Mouse (Mus musculus) heart, adult 8-10 months (tissue): ENCODE measurements around the gene Birc2. TPM values are rescaled to one million over a fixed set of nuclear protein-coding genes. Genes with fewer than 3 reads are reported as not detected.
"Not testable (repeated sequence)": the region's sequence is repeated elsewhere in the genome, so short reads cannot be mapped to it uniquely, and the experiment has no call there.

Experiments used
- DNase-seq: peaks from one replicate; pipeline ENCODE4 v3.0.0; 2022; ENCODE audit warnings: low spot score
- total RNA-seq, 4 experiments: library from RNA; stranded (reverse); gene quantifications; 2 replicates each; pipeline ENCODE4 v1.2.4; 2022

The Birc2 gene
- 10 to 100 TPM; 22.5 to 26.4 (median 25.4) TPM for total RNA-seq

DNA sequence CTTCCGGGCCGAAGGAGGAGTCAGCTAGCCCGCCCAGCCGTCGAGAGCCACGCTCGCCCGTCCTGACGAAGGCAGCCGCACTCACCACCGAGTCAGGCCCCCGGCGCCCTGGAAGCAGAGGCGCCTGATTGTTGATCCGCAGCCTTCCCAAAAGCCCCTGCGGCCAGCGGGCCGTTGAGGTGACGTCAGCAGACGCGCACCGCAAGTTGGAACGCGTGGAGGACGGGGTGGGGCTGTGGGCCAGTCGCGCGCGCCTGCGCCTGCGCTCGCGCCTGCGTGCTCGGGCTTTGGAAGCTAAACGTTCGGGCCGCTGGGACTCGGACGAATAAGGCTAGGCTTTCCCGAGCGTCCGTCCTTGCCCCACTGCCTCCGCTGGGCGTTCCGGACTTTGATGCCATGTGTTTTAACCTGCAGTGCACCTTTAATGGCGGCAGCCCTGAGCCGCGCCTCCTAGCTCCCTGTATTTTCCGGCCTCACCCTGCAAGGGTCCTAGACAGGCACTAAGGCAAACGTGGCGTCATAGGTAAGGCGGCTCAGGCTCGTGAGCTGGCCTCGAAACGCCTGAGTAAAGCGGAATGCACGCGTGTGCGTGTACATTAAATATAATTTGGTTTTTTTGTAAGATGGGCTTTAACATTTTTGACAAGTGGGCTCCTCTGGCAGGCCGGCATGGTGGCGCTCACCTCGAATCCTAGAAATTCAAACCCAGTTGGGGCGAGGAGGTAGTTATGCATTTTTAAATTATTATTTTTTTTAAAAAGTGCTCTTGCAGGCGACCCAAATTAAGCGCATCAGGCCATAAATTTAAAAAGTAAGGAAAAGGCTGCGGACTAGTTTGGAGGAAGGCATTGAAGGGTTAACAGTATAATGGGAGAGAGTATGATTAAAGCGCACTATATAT, at the start of gene Birc2:
Gene Birc2 (minus strand): TSS at position 160 of the 901 bp plus-strand sequence.
- DNase-seq, result peak; percentile 95

GRCm38 (mm10) chr9:7884346-7884745, 47.5 kb upstream of the Birc2 start:
- no peak for DNase-seq

- DNase-seq, result no peak
These were observed 45.5 kb upstream of the Birc2 start for GRCm38 (mm10) chr9:7882304-7882865.

DNA sequence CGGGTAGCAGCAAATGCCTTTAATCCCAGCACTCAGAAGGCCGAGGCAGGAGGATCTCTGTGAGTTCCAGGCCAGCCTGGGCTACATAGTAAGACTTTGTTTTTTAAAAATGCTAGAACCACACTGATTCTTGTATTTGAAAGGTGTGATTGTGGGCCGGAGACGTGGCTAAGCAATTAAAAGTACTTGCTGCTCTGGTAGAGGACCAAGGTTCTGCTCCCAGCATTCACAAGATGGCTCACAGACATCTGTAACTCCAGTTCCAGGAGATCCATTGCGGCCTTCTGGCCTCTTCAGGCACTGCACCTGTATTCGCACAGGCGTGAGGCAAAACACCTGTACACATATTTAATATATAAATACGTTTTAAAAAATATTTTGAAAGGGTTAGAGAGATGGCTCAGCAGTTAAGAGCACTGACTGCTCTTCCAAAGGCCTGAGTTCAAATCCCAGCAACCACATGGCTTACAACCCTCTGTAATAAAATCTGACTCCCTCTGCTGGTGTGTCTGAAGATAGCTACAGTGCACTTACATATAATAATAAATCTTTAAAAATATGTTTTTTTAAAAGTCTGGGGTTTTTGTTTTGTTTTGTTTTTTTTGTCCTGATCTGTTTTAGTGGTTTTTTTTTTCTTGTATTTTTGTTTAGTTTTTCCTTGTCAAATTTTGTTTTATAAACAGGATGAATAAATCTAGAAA, 36.8 kb upstream of the Birc2 start:
- no peak for DNase-seq

- peak; percentile 79 for DNase-seq
These were observed 36.0 kb upstream of the Birc2 start, which contains the start of gene Birc3 for GRCm38 (mm10) chr9:7872775-7873439. TSS of gene Birc3 (minus strand) at chr9:7873186.

DNA sequence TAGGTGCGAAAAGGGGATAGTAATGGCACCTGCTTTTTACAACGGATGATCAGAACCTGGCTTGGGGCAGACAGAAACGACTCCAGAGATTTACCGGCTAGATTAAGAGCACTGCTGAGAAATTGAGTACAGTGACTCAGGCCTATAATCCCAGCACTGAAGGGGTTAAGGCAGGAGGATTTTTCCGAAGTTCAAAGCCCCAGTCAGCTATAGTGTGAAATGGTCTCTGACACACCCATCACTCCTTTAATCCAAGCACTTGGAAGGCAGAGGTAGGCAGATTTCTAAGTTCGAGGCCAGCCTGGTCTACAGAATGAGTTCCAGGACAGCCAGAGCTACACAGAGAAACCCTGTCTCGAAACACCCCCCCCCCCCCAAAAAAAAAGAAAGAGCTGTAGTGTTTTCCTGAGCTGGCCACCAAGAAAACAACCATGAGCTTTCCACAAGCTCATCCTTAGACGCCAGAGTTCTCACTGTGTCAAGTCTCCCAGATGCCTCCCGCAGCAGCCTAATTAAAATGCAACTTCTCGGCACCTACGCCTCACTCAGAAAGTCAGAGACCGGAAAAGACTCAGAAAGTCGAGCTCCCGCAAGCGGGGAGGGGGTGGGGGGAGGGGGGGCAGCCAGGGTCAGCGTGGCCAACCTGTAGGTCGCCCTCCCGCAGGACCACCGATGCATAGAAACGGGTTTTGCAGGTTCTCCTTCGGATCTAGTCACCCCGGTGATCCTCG, 35.3 kb upstream of the Birc2 start:
- DNase-seq, result no peak

DNA sequence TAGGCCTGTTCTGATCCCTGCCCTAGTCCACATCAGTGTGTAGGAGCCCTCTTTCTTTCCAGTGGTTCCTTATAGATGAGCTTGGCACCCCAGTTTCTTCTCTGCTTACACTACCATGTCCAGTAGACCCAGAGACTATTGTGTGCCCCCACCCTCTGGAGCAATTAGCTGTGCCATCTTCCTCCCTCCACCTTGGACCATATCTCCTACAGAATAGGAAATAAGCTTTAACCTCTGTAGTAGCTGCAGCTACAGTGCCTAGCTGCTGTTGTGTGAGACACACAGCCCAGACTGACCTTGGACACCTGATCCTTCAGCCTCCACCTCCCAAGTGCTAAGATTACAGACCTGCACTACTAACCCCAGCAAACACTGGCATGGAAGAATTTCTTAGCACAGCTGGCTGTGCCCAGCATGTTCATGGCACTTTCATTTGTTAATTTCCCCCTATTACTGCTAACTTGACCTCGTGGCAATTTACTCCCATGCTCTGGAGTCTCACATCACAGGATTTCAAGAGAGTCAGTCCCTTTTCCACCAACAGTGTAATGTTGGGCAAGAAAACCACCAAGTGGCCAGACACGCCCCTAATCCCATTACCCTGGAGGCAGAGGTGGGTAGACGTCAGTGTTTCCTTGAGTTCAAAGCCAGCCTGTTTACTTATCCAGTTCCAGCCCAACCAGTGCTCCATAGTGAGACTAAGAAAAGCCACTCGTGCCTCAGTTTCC, 34.6 kb upstream of the Birc2 start:
- no peak for DNase-seq

DNA sequence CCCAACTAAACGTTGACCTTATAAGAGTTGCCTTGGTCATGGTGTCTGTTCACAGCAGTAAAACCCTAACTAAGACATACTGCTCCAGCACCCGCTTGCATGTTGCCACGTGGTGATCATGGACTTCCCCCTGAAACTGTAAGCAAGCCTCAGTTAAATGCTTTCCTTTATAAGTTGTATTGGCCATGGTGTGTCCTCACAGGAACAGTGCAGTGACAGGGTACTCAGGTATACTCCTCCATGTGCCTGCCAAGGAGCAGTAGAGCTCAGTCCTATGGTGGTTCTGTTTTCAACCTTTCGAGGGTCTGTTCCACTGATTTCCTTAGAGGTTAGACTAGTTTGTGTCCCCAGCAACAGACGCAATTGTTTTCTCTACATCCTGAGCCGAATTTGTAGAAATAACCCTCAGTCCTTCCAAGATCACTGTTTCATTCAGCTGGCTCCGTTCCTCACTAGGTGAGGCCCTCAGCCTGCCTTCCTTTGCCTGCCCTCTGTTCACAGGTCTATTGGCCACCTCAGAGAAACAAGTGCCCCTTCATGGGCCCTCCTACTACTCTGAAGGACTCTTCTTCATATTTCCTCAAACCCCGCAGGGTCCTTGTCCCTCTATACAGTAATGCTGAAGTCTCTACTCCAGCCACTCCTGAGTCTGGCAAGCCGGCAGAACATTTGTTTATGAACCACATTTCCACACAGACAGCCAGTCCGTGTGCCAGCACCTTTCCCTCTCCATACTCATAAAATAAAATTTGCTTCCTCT, 33.9 kb upstream of the Birc2 start:
- DNase-seq, result no peak

GRCm38 (mm10) chr9:7868838-7869491, 32.1 kb upstream of the Birc2 start:
- no peak for DNase-seq

DNA sequence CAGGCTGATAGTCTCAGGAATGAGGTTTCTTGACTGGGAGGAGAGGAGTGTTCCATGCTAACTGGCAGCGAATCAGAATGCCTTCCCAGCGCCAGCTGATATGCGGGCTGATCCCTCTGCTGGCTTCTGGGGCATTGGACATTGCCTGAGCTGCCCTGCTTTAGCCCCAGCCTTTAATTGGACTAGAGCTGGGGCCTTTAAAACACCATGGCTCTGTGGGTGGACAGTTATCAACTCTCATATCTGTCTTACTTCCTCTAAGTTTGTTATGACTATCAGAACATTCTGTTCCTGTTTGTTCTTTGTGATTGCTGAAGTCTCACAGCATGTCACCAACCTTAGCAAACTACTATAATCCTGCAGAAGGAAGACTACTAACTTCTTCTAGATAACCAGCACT, 31.1 kb upstream of the Birc2 start:
- peak; percentile 41 for DNase-seq

GRCm38 (mm10) chr9:7866981-7867380, 30.1 kb upstream of the Birc2 start:
- DNase-seq, result not testable (repeated sequence)

GRCm38 (mm10) chr9:7860976-7861375, 24.1 kb upstream of the Birc2 start:
- DNase-seq, result no peak

DNA sequence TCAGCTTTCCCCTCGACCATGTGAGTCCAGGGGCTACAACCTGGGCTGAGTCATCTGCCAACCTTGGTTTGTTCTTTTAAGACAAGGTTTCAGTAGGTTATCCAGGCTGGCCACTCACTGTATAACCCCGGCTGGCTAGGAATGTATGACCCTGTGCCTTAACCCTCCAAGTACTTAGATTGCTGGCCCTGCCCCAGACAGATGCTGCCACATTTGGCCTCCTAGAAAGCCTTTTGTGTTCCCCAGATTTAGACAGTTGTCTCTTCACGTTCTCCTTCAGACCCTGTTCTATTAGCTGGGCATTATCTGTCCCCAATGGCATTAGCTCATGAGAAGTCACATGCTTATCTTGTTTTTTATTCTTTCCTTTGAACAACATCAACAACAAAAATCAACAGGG, 19.0 kb upstream of the Birc2 start:
- DNase-seq, result no peak

DNA sequence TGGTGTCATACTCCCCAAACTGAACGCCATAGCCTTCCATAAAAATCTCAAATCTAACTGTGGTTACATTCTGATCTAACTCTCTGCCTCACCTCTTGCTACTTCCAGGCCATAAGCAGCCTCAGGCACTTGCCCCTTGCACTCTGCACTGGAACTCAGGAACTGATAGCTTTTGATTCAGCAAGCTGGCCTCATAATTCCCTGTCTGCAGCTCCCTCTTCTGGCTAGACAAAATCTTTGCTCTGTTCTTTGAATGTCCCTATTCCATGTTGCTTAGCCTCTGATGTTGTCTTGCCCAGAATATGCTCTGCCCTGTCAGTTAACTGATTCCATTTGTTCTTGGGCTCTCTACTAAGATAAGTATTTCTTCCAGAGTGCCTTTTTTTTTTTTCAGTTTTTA, 18.5 kb upstream of the Birc2 start:
- peak; percentile 53 for DNase-seq

- DNase-seq, result not testable (repeated sequence)
These were observed 17.3 kb upstream of the Birc2 start for GRCm38 (mm10) chr9:7854196-7854595.

GRCm38 (mm10) chr9:7852346-7853230, 15.7 kb upstream of the Birc2 start:
- DNase-seq, result no peak

GRCm38 (mm10) chr9:7851841-7852240, 15.0 kb upstream of the Birc2 start:
- DNase-seq, result no peak

DNA sequence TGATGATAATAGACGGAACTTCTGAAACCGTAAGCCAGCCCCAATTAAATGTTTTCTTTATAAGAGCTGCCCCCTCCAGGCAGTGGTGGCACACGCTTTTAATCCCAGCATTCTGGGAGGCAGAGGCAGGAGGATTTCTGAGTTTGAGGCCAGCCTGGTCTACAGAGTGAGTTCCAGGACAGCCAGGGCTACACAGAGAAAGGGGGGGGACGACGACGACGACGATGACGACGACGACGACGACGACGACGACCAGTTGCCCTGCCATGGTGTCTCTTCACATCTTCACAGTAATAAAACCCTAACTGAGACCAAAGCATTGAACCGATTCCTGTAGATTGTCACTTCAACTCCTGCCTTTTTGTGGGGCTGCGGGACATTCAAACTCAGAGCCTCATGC, 11.3 kb upstream of the Birc2 start:
- DNase-seq, result no peak
